Mouse (Mus musculus) brown adipose tissue, adult 24 weeks (tissue): ENCODE results near the gene Sos1. TPM values are rescaled to one million over a fixed set of nuclear protein-coding genes. Genes with fewer than 3 reads are reported as not detected.
A peak's percentile ranks its signal among the peaks of the same experiment; 100 is the strongest.

Experiments used
- H3K27ac ChIP-seq: fragments of 200-500 bp; replicated peaks from 2 replicates; pipeline ENCODE4 v1.5.1; 2012; ENCODE audit warnings: low read depth, mild to moderate bottlenecking, low read length
- H3K4me1 ChIP-seq: fragments of 200-500 bp; 2 replicates; pipeline ENCODE4 v1.6.1; 2012; ENCODE audit warnings: low read length, mixed read lengths; ENCODE audit not compliant: control insufficient read depth, insufficient read depth, insufficient read length
- H3K4me3 ChIP-seq: fragments of 200-500 bp; 2 replicates; pipeline ENCODE4 v1.5.1; 2012; ENCODE audit warnings: low read depth, mild to moderate bottlenecking, low read length, moderate library complexity; ENCODE audit not compliant: insufficient read depth
- polyA plus RNA-seq: library from polyadenylated mRNA; stranded (reverse); fragments of >200 nt; gene quantifications from 2 replicates; pipeline ENCODE4 v1.2.4, GENCODE M21; 2012; ENCODE audit not compliant: missing spikeins, insufficient read depth, insufficient read length

The Sos1 gene
- 8.2 and 9.8 TPM in 2 replicates for polyA plus RNA-seq

- H3K27ac ChIP-seq: peak within 1 kb of the TSS; percentile 71
- H3K4me1 ChIP-seq: peaks cover 4% of the 10 kb centered on the region; the same call in 1 of the 2 replicates
- H3K4me3 ChIP-seq: peak within 1 kb of the TSS; percentile 73
Observed at GRCm38 (mm10) chr17:80480031-80480854, at the start of gene Sos1. Gene Sos1 (minus strand): TSS chr17:80480453.

GRCm38 (mm10) chr17:80523231-80523630 is 43.0 kb upstream of the Sos1 start:
- Histone ChIP-seq H3K4me3 (no peak overlapping the region), H3K4me1 (no peaks in the 10 kb centered on the region), H3K27ac (no peak overlapping the region)

GRCm38 (mm10) chr17:80522229-80522556 is 41.9 kb upstream of the Sos1 start:
- H3K27ac ChIP-seq: no peak overlapping the region
- no peak overlapping the region for H3K4me3 ChIP-seq
- H3K4me1 ChIP-seq: no peaks in the 10 kb centered on the region

- no peak overlapping the region for H3K4me3 ChIP-seq
- no peaks in the 10 kb centered on the region for H3K4me1 ChIP-seq
- H3K27ac ChIP-seq: no peak overlapping the region
Observed at GRCm38 (mm10) chr17:80521521-80522228, 41.4 kb upstream of the Sos1 start.

- Histone ChIP-seq H3K4me1 (no peaks in the 10 kb centered on the region), H3K4me3 (no peak overlapping the region), H3K27ac (no peak overlapping the region)
Observed at GRCm38 (mm10) chr17:80520537-80520936, 40.3 kb upstream of the Sos1 start.

GRCm38 (mm10) chr17:80518811-80519210 is 38.6 kb upstream of the Sos1 start:
- Histone ChIP-seq H3K4me1 (0 out of 2 replicates have a peak, but pooled peaks cover 2% of the 10 kb centered on the region), H3K27ac (no peak overlapping the region), H3K4me3 (no peak overlapping the region)

- Histone ChIP-seq H3K4me1 (0 out of 2 replicates have a peak, but pooled peaks cover 2% of the 10 kb centered on the region), H3K27ac (no peak overlapping the region), H3K4me3 (no peak overlapping the region)
Observed at GRCm38 (mm10) chr17:80517244-80517643, 37.0 kb upstream of the Sos1 start.

GRCm38 (mm10) chr17:80515956-80516355 is 35.7 kb upstream of the Sos1 start:
- Histone ChIP-seq H3K4me3 (no peak overlapping the region), H3K27ac (peak overlapping the region; percentile 84), H3K4me1 (0 out of 2 replicates have a peak, but pooled peaks cover 2% of the 10 kb centered on the region)

GRCm38 (mm10) chr17:80515513-80515912 is 35.3 kb upstream of the Sos1 start:
- Histone ChIP-seq H3K4me1 (0 out of 2 replicates have a peak, but pooled peaks cover 2% of the 10 kb centered on the region), H3K4me3 (no peak overlapping the region)

GRCm38 (mm10) chr17:80513766-80514165 is 33.5 kb upstream of the Sos1 start:
- Histone ChIP-seq H3K27ac (no peak overlapping the region), H3K4me3 (no peak overlapping the region), H3K4me1 (peaks cover 5% of the 10 kb centered on the region; the same call in 1 of the 2 replicates)

More at GRCm38 (mm10) chr17:80515513-80515912, 35.3 kb upstream of the Sos1 start:
- H3K27ac ChIP-seq: peak overlapping the region; percentile 8

- H3K4me3 ChIP-seq: no peak overlapping the region
Observed at GRCm38 (mm10) chr17:80510459-80510855, 30.2 kb upstream of the Sos1 start.

GRCm38 (mm10) chr17:80509494-80510458 is 29.5 kb upstream of the Sos1 start:
- Histone ChIP-seq H3K27ac (no peak overlapping the region), H3K4me1 (peaks cover 3% of the 10 kb centered on the region; the same call in 1 of the 2 replicates), H3K4me3 (no peak overlapping the region)

More at GRCm38 (mm10) chr17:80510459-80510855, 30.2 kb upstream of the Sos1 start:
- Histone ChIP-seq H3K27ac (no peak overlapping the region), H3K4me1 (peaks cover 5% of the 10 kb centered on the region; the same call in 1 of the 2 replicates)

GRCm38 (mm10) chr17:80505766-80506165 is 25.5 kb upstream of the Sos1 start:
- Histone ChIP-seq H3K27ac (no peak overlapping the region), H3K4me1 (peaks cover 3% of the 10 kb centered on the region; the same call in 1 of the 2 replicates), H3K4me3 (no peak overlapping the region)

- peaks cover 3% of the 10 kb centered on the region; the same call in 1 of the 2 replicates for H3K4me1 ChIP-seq
Observed at GRCm38 (mm10) chr17:80505342-80505741, 25.1 kb upstream of the Sos1 start.

More at GRCm38 (mm10) chr17:80505342-80505741, 25.1 kb upstream of the Sos1 start:
- H3K27ac ChIP-seq: no peak overlapping the region
- no peak overlapping the region for H3K4me3 ChIP-seq
